Mouse (Mus musculus) kidney, postnatal 14 days (tissue): ENCODE results near the gene Cnksr3.

Experiments used
- DNase-seq: peaks from one replicate; pipeline ENCODE4 v3.0.0; 2022; ENCODE audit warnings: mixed read lengths

Gene Cnksr3

DNA sequence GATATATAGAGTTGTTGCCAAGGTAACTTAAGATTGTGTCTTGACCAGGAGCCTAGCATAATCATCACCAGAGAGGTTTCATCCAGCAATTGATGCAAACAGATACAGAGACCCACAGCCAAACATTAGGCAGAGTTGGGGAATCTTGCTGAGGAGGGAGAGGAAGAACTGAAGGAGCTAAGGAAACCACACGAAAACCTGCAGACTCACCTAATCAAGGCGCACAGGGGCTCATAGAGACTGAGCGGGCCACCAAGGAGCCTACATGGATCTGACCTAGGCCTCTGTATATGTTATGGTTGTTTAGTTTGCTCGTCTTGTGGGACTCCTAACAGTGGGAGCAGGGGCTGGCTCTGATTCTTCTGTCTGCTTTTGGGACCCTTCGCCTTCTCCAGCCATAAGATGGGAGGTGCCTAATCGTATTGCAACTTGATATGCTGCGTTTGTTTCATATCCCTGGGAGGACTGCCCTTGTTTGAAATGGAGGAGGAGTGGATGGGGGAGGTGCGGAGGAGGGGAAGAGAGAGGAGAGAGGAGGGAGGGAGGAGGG is 135.3 kb downstream of the Cnksr3 start:
- peak; percentile 11 for DNase-seq

DNA sequence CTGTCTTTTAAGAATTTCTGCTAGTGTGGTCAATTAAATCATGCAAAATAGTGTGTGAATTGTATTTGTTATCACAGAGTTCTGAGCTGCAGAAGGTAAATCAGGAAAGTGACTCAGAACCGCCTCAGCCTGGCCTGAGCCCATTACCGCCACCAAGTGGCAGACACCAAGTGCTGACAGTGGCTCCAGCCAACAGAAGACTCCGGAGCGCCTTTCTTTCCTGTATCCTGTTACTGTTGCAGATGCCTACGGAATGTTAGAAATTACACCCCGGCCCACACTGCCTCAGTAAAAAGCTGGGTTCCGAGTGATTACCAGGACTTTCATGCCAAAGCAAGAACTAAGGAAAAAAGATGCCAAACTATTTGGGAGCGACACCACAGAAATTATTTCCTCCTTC is 135.8 kb downstream of the Cnksr3 start:
- DNase-seq: peak; percentile 86

- DNase-seq: no peak
These were observed 136.4 kb downstream of the Cnksr3 start for GRCm38 (mm10) chr10:7075661-7076060.

GRCm38 (mm10) chr10:7074231-7074630 is 137.8 kb downstream of the Cnksr3 start:
- DNase-seq: no peak

DNA sequence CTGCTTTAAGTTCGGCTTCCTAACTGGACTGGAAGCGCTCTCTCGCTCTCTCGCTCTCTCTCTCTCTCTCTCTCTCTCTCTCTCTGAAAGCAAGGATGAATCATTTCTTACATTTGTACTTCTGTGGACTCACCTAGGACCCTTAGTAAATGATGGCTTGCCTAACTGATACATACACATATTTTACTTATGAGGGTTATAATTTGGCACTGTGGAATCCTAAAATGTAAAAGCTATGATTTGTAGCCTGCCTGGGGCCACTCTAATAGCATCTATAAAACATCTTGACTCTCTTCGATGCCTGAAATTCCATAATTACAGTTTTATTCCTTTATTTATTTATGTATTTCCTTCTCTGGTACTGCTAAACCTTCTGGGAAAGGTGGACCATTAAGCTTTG is 141.1 kb downstream of the Cnksr3 start:
- no peak for DNase-seq

GRCm38 (mm10) chr10:7070100-7070835 is 141.8 kb downstream of the Cnksr3 start:
- no peak for DNase-seq

GRCm38 (mm10) chr10:7069090-7069489 is 142.9 kb downstream of the Cnksr3 start:
- no peak for DNase-seq
